Mouse (Mus musculus): ENCODE data around the gene Aatf. TPM values are rescaled to one million over a fixed set of nuclear protein-coding genes. Genes with fewer than 3 reads are reported as not detected.
"Not testable (repeated sequence)": the region's sequence is repeated elsewhere in the genome, so short reads cannot be mapped to it uniquely, and the experiment has no call there.

Aatf gene
- polyA plus RNA-seq, 1 experiment = 7.0 TPM

DNA sequence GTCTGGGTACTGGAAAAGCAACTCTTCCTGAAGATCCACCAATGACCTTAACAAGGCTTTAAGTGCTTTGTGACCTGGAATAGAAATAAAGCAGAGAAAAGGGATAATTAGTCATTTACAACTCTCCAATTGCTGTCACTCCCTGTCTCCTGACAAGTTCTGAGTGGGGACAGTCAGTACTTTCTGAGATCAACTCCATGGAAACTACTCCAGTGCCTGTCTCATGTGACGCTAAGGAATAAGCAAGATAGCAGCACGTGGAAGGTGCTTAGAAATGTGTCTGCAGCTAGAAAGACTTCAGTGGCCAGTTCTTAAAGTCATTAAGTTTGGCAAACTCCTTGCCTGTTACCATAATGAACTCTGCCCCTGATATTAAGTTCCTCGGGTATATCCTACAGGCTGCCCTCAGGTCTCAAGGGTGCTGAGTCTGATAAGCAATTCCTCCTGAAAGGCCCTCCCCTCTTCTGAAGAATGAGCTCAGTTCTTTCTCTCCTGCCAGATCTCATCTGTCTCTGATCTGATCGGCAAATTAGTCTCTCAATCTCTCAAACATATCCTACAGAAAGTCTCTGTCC lies 40.1 kb downstream of the Aatf start:
- no peak for DNase-seq (ENCODE audit: low read depth, low spot score)
- WGBS = 64% methylated on average over 4 of the region's 4 CpGs

DNA sequence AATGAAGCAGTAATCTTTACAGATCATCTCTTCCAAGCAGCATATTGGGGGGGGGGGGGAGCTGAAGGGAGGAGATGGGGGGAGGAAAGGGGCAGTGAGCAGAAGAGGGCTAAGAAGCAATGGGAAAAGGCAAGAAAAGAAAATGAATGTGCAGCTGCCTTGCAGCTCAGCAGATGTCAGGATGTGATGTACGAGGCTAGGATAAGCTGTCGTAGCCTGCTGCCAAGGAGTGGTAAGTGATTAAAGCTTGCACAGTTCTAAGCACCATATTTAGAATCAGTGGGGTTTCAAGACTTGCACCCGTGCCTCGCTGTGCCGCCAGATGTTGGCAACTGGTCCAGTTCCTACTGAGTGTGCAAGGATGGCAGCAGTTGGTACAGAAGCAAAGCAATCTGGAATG lies 48.8 kb downstream of the Aatf start:
- 47% methylated on average over 5 of the region's 5 CpGs for WGBS
- no peak for DNase-seq (ENCODE audit: low read depth, low spot score)

DNA sequence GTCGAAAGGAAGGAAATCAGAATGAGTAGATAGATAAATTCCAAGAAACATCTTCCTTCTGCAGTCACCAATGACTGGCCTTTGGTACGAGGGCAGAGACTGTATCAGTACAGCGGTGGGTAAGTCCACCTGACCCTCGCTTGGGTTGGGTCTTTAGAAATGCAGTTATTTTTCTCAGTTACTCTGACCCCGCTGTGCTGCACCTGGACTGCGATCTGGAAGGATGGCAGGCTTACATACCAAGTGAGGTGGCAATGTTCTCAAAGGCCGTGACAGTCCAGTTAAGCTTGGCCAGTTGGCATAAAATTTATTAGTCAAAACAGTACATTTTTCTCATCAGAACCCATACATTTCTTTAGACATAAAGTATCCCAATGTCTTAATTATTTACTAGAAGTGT lies 59.4 kb downstream of the Aatf start:
- DNase-seq (ENCODE audit: low read depth, low spot score) = no peak
- WGBS = 95% methylated on average over 7 of the region's 7 CpGs

DNA sequence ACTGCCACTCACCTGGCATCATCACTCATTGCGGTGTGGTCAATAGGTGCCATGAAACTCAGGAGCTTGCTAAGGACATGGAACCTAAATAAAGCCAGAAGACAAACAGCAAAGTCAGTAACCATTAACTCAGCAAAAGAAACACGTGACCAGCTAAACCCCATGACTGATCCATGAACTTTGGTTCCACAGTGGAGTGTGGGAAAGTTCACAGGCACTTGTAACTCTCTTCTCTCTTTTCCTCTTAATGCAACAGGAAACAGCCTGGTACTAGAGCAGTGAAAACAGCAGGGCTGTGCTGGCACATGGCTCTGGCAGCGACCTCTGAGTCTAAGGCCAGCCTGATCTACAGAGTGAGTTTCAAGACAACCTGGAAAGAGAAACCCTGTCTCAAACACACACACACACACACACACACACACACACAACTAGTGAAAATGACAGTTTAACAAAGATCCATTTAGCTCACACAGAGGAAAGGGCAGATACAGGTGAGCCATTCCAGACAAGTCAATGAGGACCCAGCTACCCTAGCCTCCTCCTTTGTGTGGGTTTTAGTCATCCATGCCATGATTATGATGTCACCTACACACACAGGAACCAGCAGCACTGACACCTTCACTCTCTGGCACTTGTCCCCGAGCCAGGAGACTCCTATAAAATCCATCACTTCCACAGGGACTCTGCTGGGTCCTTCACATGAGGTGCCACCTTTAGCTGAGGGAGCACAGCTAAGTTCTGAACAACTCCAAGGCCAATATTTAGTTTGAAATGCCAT lies 70.6 kb downstream of the Aatf start:
- peak; percentile 88 for DNase-seq (ENCODE audit: low read depth, low spot score)
- 26% methylated on average over 4 of the region's 4 CpGs for WGBS

DNA sequence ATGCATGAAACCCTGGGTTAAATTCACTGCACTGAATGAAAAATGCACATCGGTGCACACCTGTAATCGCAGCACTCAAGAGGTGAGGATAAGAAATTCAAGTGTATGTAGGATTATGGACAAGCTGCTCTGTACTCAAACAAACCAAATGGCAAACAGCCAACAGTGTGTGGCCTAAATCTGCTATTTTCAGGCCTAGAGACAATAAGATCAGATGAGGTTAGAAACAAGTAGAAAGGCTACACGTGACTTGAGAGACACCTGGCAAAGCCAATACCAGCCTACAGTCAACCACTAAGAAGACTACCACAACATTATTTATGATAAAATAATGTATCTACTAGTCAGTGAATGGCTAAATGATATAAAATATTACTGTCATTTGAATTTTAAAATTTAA lies 72.9 kb downstream of the Aatf start:
- 82% methylated on average over 3 of the region's 3 CpGs for WGBS
- DNase-seq (ENCODE audit: low read depth, low spot score) = no peak

DNA sequence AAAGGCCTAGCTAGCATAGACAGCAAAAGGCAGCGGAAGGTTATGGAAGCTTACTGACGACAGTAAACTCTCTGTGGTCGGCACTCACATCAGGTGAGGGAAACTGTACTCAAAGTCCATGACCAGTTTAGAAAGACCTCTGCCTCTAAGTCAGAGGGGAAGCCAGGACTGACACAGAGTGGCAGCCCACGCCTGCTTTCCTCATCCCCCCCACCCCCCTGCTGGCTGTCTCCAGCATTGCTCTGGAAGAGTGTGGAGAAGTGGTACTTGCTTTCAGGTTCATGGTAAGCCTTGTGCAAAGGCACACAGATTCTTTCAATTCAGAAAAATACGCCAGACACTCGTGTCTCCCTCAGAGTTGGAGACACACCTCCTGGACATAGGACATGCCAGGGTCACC lies 78.4 kb downstream of the Aatf start:
- no peak for DNase-seq (ENCODE audit: low read depth, low spot score)
- WGBS = 78% methylated on average over 6 of the region's 6 CpGs

DNA sequence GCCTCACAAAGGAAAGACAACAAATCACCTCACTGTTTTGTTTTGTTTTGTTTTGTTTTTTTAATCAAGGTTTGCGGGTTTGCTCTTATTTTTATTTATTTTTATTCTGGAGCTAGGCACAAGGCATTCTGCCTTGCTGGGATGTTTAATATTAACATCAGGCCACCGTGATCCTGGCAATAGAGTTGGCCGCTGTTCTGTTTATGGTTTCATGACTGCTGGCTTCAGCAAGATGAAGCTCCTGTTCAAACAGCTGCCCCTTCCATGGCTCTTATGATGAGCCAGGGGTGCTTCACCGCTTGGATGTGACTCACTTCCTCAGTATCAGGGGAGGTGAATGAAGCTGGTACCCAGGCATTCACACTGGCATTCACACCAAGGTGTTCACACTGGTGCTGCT lies 83.0 kb downstream of the Aatf start:
- 67% methylated on average over 4 of the region's 4 CpGs for WGBS
- no peak for DNase-seq (ENCODE audit: low read depth, low spot score)

DNA sequence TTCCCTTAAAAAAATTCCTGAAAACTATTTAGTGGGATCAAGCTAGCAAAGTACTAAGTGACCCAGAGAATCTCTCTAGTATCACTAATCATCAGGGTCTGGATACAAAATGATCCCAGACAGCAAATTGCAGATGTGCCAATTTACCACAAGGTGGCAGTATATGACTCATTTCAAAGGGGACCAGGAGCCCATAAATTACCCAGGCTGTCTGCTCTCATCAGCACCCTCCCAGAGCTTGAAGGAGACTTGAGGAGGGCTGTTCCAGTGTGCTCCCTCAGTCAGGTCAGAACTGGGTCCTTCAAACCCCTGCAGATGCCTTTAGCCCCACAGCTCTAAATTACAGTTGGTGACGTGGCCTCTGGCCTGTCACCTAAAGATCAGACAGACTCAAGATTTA lies 83.7 kb downstream of the Aatf start:
- DNase-seq (ENCODE audit: low read depth, low spot score) = no peak
- WGBS = 81% methylated on average over 1 of the region's 1 CpGs

DNA sequence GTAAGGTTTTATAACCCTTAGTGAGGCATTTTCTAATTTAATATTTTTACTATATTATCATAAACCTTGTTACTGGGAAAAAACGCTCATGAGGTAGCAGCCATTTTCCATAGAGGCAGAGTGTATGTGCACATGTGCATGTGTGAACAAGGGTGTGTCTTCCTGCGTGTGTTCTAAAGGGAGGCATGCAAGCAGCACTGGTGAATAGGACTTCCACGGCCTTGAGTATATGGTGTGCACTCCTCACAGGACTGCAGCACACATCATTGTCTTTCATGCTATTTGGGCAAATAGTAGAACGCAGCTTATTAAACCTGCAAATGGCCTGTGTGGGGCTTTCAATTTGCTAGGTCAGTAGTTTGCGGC lies 86.7 kb downstream of the Aatf start:
- WGBS = 60% methylated on average over 5 of the region's 5 CpGs
- no peak for DNase-seq (ENCODE audit: low read depth, low spot score)

DNA sequence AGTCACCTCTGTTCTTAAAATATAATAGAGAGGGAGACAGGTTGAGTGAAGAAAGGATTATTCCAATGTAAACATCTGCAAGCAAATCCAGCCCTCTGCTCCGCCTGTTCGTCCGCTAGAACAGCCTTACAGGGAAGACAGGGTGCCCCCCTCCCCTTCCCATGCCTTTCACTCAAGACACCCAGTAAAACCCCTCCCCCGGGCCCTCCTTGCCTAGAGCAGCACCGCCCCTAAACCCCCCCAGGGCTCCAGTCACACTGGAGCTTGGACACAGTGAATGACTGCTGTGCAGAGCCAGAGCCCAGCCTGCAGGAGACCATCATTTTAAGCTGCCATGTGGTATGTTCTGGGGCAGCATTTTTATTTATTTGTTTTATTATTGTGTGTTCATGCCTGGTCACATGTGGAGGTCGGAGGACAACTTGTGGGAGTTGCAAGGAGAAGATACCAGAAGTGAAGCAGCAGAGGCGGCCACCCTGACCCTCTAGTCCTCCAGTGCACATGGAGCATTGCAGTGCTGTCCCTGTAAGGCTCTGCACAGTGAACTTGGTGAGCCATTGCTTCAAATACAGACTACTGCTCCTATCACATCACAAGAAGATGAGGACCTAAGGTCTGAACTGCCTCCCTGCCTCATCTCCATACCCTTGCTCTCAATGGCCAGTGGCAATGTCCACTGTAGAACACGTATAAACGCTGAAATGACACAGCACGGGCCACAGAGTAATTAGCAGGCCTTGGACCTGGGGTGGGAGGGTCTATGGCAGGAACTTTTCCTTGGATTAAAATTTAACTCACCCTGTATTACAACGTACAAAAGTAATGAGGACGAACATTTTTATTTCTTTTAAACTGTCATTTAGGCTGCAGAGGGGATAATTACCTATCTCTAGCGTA lies 87.3 kb downstream of the Aatf start:
- 54% methylated on average over 13 of the region's 13 CpGs for WGBS
- DNase-seq (ENCODE audit: low read depth, low spot score) = no peak

DNA sequence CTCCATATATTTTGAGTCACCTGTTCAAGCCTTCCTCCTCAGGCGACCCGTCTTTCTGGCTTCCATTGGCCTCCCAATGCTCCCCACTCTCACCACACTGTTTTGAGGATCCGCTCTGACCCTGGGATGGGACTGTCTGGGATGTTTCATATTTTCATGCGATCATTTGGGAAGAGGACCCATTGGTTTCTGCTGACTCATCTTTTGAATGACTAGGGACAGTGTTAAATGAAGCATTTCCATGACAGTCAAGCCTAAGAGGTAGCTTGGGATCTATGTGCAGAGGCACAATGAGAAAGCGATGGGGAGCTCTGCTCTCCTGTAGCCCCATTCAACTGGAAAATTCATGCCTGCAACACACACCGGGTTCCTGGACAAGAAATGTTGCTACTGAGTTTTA lies 92.5 kb downstream of the Aatf start:
- DNase-seq (ENCODE audit: low read depth, low spot score) = no peak
- WGBS = 92% methylated on average over 6 of the region's 6 CpGs

DNA sequence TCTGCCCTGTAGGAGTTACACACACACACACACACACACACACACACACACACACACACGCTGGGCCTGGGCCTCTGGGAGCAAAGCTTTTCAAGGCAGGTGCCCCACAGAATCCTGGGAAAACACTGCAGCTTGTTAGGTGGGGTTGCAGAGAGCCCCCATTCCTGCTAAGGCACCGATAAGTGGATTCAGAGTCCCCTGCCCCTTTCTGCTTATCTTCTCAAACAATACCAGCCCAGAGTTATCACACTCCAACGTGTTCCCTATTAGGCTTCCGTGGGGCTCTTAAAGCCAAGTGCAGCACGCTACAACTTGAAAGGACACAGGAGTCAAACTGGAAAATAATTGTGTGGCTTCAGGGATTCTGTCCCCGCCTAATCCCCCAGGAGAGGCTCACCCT lies 100.2 kb downstream of the Aatf start:
- no peak for DNase-seq (ENCODE audit: low read depth, low spot score)
- 82% methylated on average over 6 of the region's 6 CpGs for WGBS

DNA sequence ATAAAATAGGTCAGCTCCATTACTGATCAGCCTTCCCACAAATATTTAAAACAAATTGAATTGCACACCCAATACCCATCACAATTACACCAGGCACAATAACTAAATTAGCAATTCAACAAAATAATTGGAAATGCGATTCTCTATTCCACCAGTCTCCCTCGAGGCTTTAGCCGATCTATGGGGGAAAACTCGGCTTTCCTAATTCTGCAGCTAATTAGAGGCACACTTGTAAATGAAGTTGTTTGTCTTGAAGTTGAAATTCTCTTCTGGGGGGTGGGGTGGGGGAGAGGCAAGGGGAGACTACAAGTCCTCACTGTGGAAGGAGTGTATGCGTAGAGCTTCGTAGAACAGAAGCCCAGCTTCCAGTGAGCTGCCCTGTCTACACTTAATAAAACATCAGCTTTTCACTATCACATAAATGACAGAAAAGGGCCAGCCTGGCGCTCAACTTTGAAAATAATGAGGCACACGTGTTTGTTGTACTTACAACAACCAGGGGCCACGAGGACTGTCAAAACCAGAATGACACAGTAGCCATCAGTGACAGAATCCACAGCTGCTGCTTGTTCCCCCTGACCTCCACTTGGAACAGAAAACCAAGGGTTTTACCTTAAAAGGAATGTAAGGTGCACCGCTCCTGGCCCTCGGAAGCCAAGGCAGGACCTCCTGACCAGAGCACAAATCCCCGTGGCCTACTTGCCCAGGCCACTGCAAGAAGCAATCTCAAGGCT lies 101.0 kb downstream of the Aatf start:
- WGBS = 91% methylated on average over 12 of the region's 12 CpGs
- no peak for DNase-seq (ENCODE audit: low read depth, low spot score)

DNA sequence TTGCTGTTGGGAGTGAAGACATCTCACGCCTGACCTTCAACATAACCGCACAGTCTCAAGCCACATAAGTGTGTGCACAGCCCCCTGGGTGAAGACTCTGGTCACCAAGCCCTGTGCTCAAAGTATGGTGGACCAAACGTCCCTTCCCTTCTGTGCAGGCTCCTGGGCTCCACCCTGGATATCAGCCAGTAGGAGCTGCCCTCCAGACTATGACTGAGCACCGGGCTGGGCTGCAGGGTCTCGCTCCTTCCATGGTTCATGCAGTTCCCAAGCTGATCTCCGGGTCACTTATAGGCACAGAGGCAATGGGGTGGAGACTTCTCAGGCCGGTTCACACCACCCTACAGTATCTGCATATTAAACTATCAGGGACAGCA lies 101.7 kb downstream of the Aatf start:
- no peak for DNase-seq (ENCODE audit: low read depth, low spot score)
- WGBS = 73% methylated on average over 7 of the region's 7 CpGs

DNA sequence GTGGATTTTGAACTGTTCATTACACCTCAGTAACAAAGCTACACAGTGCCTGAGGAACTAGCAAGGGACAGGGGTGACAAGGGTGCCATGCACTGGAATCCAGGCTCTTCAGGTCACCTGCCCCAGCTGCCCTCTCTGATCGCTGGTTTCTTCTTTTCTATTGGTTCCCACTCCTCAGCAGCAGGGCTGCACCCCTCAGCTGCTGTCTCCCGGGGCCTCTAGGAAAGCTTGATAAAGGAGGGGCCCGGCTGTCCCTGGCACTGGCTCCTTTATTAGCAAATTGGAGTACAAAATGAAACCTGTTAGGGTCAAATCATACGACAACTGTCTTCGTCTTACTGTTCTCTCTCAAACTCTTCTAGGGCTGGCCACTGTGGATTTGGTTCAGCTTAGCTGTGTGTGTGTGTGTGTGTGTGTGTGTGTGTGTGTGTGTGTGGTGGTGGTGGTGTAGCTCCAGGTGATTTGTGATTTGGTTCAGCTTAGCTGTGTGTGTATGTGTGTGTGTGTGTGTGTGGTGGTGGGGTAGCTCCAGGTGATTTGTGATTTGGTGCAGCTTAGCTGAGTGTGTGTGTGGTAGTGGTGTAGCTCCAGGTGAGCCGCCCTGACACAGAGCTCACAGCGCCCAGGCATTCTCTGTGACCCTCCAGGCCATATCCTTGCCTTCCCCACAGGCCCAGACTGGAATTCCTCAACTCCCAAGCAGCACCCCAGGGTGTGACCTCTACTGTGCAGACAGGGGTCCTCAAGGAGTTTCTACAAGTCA lies 102.3 kb downstream of the Aatf start:
- 62% methylated on average over 7 of the region's 7 CpGs for WGBS
- no peak for DNase-seq (ENCODE audit: low read depth, low spot score)

DNA sequence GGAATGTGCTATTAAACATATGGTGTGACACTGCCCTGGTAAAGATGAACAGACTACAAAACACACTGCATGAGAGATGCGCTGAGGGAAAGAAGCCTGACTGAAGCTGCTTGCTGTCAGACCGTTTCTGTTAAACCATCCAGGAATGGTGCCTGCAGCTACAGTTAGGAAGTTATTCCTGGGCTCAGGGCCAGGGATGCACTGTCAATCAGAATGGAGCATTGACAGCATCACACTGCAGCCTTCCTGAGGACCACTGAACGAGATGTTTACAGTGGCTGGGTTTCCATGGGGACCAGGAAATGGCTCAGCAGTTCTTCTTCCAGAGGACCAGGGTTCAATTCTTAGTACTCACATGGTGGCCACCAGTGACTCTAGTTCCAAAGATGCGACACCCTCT lies 102.9 kb downstream of the Aatf start:
- no peak for DNase-seq (ENCODE audit: low read depth, low spot score)
- WGBS = 63% methylated on average over 4 of the region's 4 CpGs

DNA sequence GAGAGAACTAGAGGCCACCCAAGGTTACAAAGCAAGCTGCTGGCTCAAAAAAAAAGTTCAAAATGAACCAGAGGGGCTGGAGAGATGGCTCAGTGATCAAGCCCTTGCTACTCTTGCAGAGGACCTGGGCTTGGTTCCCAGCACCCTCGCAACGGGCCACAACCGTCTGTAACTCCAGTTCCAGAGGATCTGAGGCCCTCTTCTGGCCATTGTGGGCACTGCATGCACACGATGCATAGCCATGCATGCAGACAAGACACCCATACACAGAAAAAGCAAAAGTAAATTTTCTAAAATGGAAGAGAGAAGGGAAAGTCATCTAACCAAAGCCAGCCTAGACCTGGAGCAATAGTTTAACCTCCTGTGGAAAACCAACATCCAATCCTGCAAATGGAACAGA lies 106.6 kb downstream of the Aatf start:
- no peak for DNase-seq (ENCODE audit: low read depth, low spot score)
- WGBS = 95% methylated on average over 4 of the region's 4 CpGs

DNA sequence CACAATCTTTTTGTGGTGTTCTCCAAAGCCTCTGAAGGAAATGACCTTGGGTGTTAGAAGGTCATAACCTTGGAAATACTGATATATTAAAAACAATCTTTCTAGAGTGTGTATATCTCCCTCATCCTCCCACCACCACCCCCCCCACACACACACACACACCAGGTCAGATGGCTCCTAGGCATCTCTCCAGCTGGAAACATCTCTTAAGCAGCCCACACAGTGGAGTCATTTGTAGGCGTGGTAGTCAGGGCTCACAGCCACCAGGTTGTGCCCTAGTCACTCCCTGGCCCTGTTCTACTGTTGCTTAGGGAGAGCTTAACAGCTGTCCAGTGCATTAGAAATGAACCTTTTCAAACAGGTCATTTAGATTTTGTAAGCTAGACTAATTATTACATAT lies 118.3 kb downstream of the Aatf start:
- WGBS = 61% methylated on average over 1 of the region's 1 CpGs
- DNase-seq (ENCODE audit: low read depth, low spot score) = no peak

DNA sequence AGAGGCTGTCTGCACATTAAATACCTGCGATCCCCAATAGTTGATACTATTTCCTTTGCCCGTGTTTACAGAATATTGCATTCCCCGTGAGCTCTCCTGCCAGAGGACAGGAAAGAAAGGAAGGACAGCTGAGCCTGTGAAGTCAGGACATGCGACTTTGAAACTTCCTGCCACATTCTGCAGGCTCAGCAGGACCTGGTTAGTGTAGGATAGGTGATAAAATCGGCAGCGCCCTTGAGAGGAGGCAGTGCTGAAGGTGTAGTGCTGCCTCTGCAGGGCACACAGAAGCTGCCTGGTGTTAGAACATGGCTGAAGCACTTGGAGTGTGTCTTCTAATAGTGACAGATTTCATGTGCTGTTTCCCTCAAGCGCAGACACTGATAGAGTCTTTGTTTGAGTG lies 119.8 kb downstream of the Aatf start:
- WGBS = 47% methylated on average over 7 of the region's 7 CpGs
- no peak for DNase-seq (ENCODE audit: low read depth, low spot score)

DNA sequence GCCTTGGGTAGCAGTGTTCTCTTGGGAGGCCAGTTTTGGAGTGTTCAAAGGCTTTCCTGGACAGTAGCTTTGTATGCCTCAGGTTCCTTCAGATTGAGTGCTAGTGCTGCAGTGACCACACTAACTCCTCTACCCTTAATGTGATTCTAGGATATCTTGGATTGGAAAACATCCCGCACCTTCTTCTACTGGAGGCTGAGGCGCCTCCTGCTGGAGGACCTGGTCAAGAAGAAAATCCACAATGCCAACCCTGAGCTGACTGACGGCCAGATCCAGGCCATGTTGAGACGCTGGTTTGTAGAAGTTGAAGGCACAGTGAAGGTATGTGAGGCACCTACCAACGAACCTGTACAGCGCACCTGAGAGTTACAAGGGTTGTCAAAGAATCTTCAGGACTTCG lies 121.3 kb downstream of the Aatf start:
- DNase-seq (ENCODE audit: low read depth, low spot score) = not testable (repeated sequence)
- whole genome bisulfite sequencing = 82% methylated on average over 7 of the region's 7 CpGs
